Mouse (Mus musculus) embryonic facial prominence, embryonic 15.5 days (tissue): ENCODE results near the gene Calr. TPM values are rescaled to one million over a fixed set of nuclear protein-coding genes. Genes with fewer than 3 reads are reported as not detected.
A peak's percentile ranks its signal among the peaks of the same experiment; 100 is the strongest.

Source experiments
- ATAC-seq: fragments of 200-750 bp; cut with Nextera tagmentation; 2 replicates; pipeline ENCODE4 v1.8.0; 2017; ENCODE audit warnings: low read depth, moderate TSS enrichment; ENCODE audit not compliant: insufficient number of reproducible peaks, low FRiP score, low TSS enrichment
- H3K27ac ChIP-seq: fragments of 300-500 bp; sonication (generic); replicated peaks from 2 replicates; pipeline ENCODE4 v1.5.1; 2015; ENCODE audit warnings: mild to moderate bottlenecking, inconsistent platforms
- H3K27me3 ChIP-seq: fragments of 300-500 bp; sonication (generic); 2 replicates; pipeline ENCODE4 v1.6.1; 2015; ENCODE audit warnings: inconsistent platforms
- H3K36me3 ChIP-seq: fragments of 300-500 bp; sonication (generic); 2 replicates; pipeline ENCODE4 v1.6.1; 2015; ENCODE audit warnings: mild to moderate bottlenecking, inconsistent platforms
- H3K4me1 ChIP-seq: fragments of 300-500 bp; sonication (generic); 2 replicates; pipeline ENCODE4 v1.6.1; 2015; ENCODE audit warnings: inconsistent platforms
- H3K4me2 ChIP-seq: fragments of 300-500 bp; sonication (generic); replicated peaks from 2 replicates; pipeline ENCODE4 v1.6.1; 2015; ENCODE audit warnings: mild to moderate bottlenecking, inconsistent platforms
- H3K4me3 ChIP-seq: fragments of 300-500 bp; sonication (generic); replicated peaks from 2 replicates; pipeline ENCODE4 v1.5.1; 2015; ENCODE audit warnings: mild to moderate bottlenecking, inconsistent platforms
- H3K9ac ChIP-seq: fragments of 300-500 bp; sonication (generic); 2 replicates; pipeline ENCODE4 v1.6.1; 2015; ENCODE audit warnings: inconsistent platforms
- H3K9me3 ChIP-seq: fragments of 300-500 bp; sonication (generic); replicated peaks from 2 replicates; pipeline ENCODE4 v1.6.1; 2016; ENCODE audit warnings: inconsistent platforms
- WGBS: fragments of 180-500 bp; shearing (Covaris S2); methylation state at CpG from one replicate; pipeline ENCODE4 v1.1.7; 2015; 5-methylcytosine and 5-hydroxymethylcytosine counted together
- polyA plus RNA-seq: library from polyadenylated mRNA; unstranded; fragments of >200 nt; fragmentation: Nextera tagmentation; extraction: Ambion mirVana; gene quantifications from 2 replicates; pipeline ENCODE4 v1.2.1, GENCODE M21; 2015

Calr gene
- polyA plus RNA-seq, 1 experiment from 2014 or later = 975 TPM

DNA sequence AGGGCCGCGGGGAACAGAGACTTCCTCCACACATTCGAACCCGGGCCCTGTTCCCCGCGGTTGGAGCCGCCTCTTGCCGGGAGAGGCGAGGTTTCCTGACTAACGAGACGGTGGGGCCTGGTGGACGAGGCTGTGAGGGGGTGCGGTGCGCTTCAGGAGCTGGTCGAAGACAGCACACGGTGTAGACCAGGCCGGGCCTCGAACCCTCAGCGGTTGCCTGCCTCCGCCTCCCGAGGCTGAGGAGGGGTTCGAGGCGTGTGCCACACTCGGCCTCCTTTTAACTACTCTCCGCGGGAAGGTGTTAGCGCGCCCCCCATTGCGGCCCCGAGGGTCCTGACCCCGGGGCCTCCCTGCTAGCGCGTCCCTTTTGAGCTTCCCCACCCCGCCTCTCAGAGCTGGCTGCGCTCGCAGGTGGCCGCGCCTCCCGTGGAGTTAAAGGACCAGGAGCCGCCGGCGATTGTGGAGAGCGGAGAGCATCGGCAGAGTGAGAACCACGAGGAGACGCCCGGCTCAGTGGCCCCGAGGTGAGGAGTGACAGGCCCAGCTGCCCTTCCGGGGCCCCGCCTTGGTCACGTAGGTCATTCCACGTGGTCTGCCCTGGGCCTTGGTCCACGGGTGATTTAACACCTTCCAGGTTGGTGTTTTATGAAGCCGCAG, 25.7 kb upstream of the Calr start:
- Histone ChIP-seq H3K9me3 (no peaks in the 10 kb centered on the region), H3K27ac (no peak overlapping the region), H3K9ac (peak overlapping the region; percentile 48), H3K36me3 (peaks cover 27% of the 10 kb centered on the region), H3K4me1 (peaks cover 17% of the 10 kb centered on the region), H3K27me3 (no peaks in the 10 kb centered on the region), H3K4me3 (peak overlapping the region; percentile 55), H3K4me2 (peak overlapping the region; percentile 99)
- WGBS = 2% methylated on average over 54 of the region's 54 CpGs
- peak; percentile 36 for ATAC-seq

DNA sequence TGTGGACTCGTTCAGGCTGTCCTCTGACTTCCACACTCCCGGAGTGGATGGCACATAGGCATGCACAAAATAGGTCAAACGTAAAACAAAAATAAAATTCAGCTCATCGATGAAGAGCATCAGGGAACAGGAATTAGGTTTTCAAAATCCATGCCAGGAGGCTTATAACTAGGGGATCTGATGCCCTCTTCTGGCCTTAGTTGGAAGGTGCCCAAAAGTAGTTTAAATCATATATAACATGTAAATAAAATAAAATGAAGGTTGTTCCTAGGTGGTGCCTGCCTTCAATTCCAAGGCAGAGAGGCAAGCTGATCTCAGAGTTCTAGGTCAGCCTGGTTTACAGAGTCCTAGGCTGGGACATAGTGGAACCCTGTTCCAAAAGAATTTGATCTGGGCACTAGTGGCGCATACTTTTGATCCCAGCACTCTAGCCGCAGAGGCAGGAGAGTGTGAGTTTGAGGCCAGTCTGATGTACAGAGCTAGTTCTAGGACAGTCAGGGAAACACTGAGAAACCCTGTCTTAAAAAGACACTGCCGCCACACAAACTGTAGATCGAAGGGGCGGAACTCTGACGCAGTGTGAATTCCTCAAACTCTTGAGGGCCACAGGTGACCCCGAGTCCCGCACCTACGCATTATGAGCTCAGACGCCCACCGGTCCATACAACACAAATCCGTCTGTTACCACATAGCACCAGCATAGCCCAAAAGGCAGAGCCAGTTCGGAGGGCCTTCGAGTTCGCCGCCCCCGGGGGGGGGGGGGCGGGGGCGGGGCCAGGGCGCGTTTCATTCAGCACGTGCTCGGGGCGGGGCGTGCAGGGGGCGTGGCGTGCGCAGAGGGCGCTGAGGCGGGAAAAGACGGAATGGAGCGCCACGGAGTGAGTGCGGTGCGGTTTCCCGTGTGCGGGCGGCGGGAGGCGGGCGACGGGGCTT, 24.9 kb upstream of the Calr start, which contains the start of gene Syce2:
TSS of gene Syce2 (plus strand) at position 736 of the 933 bp plus-strand sequence.
- H3K27ac ChIP-seq = no peak within 1 kb of the TSS
- H3K4me1 ChIP-seq = peaks cover 17% of the 10 kb centered on the region
- peak; percentile 76 for ATAC-seq
- no peaks in the 10 kb centered on the region for H3K9me3 ChIP-seq
- no peaks in the 10 kb centered on the region for H3K27me3 ChIP-seq
- H3K4me3 ChIP-seq = peak within 1 kb of the TSS; percentile 55
- H3K9ac ChIP-seq = peak within 1 kb of the TSS; percentile 48
- WGBS = 11% methylated on average over 46 of the region's 46 CpGs
- peak within 1 kb of the TSS; percentile 99 for H3K4me2 ChIP-seq
- H3K36me3 ChIP-seq = peaks cover 35% of the 10 kb centered on the region

DNA sequence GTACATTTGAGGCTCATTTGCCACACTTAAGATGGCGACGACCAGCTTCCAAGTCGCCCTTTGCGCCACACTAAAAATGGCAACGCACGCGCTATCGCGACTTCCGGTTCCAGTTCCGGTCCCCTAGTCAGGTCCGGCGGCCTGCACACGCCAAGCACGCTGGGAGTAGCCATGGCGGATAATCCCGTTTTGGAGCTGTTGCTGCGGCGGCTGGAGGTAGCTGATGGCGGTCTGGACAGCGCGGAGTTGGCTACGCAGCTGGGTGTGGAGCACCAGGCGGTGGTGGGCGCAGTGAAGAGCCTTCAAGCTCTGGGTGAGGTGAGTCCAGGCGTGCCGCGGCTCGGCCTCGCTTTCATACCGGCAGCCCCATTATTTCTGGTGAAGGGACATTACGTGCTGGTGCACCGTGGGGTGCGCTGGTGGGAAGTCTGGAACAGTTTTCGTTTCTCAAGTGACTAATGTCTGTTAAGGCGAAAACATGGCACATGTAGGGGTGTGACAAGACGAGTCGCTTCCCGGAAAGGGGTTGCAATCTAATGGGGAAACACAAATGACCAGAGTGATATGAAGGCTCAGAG, 10.2 kb upstream of the Calr start, which contains the start of gene Farsa:
TSS of gene Farsa (plus strand) at position 126 of the 578 bp plus-strand sequence.
- H3K27me3 ChIP-seq = no peaks in the 10 kb centered on the region
- H3K27ac ChIP-seq = peak within 1 kb of the TSS; percentile 82
- under 1% methylated on average over 39 of the region's 39 CpGs for WGBS
- H3K9ac ChIP-seq = peak within 1 kb of the TSS; percentile 94
- peaks cover 13% of the 10 kb centered on the region for H3K4me1 ChIP-seq
- H3K4me2 ChIP-seq = peak within 1 kb of the TSS; percentile 61
- peak within 1 kb of the TSS; percentile 90 for H3K4me3 ChIP-seq
- no peaks in the 10 kb centered on the region for H3K9me3 ChIP-seq
- peaks cover 23% of the 10 kb centered on the region for H3K36me3 ChIP-seq
- peak; percentile 84 for ATAC-seq

DNA sequence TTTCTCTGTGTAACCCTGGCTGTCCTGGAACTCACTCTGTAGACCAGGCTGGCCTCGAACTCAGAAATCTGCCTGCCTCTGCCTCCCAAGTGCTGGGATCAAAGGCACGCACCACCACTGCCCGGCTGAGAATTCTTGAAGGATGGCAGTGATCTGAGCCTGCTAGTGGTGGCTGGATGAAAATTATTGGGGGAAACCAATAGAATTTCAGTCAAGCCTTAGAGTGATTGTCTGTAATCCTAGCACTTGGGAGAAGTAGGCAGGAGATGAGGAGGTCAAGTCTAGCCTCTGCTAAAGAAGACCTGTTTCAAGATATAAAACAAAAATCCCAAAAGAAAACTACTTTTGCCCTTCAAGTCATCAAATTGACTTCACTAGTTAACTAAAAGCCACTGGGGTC, 9.7 kb upstream of the Calr start:
- ATAC-seq = no peak
- WGBS = 91% methylated on average over 3 of the region's 3 CpGs
- no peaks in the 10 kb centered on the region for H3K9me3 ChIP-seq
- peak overlapping the region; percentile 90 for H3K4me3 ChIP-seq
- H3K4me1 ChIP-seq = peaks cover 13% of the 10 kb centered on the region
- H3K27ac ChIP-seq = no peak overlapping the region; the same call in 1 of the 2 replicates
- H3K36me3 ChIP-seq = peaks cover 18% of the 10 kb centered on the region
- H3K27me3 ChIP-seq = no peaks in the 10 kb centered on the region
- H3K4me2 ChIP-seq = peak overlapping the region; percentile 61; the same call in 1 of the 2 replicates
- H3K9ac ChIP-seq = no peak overlapping the region

DNA sequence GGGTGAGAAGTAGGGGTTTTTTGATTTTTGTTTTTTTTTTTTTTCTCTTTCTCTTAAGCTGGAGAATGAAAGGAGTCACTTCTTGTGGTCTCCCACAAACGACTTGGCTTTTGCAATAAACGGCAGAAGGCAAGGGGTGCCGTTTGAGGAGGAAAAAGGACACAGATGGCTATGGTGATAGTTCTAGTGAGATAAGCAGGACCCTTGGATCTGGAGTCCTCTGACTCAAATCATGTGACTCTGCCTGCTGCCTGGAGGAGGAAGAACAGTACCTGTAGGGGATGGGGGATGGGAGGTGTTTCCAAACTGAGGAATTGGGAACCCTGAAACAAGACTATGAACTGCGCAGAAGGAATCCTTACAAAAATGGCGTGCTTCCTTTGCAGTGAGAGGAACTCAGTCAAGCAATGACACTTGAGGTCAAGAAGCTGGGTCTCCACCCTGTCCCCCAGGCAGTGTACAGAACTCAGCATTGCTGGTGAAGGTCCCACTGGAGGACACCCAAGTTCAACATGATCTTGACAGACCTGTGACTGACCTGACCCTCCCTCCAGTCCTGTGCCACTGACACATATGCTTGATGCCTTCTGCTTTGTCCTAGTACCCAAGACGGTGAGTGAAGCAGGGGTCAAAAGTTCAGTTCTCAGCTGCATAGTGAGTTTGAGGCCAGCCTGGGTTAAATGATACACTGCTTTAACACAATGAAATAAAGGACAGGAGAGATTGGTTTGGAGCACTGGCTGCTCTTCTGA, 1.1 kb upstream of the Calr start:
- Histone ChIP-seq H3K4me2 (peak overlapping the region; percentile 78), H3K36me3 (peaks cover 25% of the 10 kb centered on the region), H3K9ac (0 out of 2 replicates have a peak overlapping the region, but pooled peaks have one; percentile 62), H3K4me3 (peak overlapping the region; percentile 88), H3K9me3 (no peaks in the 10 kb centered on the region), H3K27ac (peak overlapping the region; percentile 85), H3K4me1 (peaks cover 33% of the 10 kb centered on the region), H3K27me3 (no peaks in the 10 kb centered on the region)
- WGBS = 34% methylated on average over 6 of the region's 6 CpGs
- no peak for ATAC-seq

DNA sequence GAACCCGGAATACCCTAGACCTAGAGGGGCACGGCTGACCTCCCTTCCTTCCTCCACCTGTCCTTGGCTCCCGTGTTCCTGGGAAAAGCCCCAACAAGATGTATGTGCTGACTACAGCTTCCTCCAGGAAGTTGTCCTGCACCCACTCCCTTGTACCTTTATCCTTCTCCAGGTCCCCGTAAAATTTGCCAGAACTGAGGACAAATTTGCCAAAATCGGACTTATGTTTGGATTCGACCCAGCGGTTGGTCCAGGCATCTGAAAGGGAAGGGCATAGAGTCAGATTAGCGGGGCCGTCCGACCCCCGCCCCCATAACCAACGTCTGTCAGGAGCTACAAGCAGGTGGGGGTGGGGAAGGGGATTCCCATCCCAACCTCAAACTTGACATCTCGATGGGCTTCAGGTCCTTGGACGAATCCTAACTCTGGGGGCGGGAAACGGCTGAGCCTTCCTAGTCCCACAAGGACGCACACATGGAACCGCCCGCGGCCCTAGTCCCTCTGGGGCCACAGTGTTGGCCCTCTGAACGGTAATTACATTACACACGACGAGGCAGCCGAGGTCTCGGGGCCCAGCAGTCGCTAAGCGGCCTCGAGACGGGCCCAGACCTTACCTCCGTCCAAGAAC, 526 bp downstream of the Calr start:
- Histone ChIP-seq H3K27ac (peak overlapping the region; percentile 88), H3K4me1 (peaks cover 38% of the 10 kb centered on the region), H3K27me3 (no peaks in the 10 kb centered on the region), H3K36me3 (peaks cover 41% of the 10 kb centered on the region), H3K4me2 (peak overlapping the region; percentile 57), H3K4me3 (peak overlapping the region; percentile 88), H3K9me3 (no peaks in the 10 kb centered on the region), H3K9ac (peak overlapping the region; percentile 92)
- peak; percentile 6; the same call in 1 of the 2 replicates for ATAC-seq
- under 1% methylated on average over 30 of the region's 30 CpGs for WGBS

DNA sequence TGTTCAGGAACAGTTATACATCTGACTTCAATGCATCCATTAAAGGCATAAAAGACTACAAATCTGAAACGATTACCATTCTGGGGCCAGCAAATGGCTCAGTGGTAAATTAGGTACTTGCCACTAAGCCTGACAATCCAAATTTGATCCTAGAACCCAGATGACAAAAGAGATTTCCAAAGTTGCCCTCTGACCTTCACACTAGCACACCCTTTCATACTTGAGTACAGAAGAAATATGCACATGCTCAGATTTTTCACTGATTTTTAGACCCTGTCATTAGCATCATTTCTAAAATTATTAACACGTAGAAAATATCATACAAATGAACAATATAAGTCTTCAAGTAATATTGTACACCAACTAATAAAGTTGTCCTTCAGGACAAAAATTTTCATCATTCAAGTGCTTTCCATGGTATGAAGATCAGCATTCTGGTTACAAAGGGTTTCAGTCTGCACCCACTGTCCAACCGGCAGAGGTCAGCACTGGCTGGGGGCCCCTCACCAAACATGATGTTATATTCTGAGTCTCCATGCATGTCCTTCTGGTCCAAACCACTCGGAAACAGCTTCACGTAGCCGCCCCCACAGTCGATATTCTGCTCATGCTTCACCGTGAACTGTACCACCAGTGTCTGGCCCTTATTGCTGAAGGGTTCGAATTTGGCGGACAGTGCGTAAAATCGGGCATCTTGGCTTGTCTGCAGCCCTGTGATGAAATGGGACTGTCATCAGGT, 1.2 kb downstream of the Calr start:
- ATAC-seq = no peak
- Histone ChIP-seq H3K9me3 (no peaks in the 10 kb centered on the region), H3K36me3 (peaks cover 43% of the 10 kb centered on the region), H3K4me2 (peak overlapping the region; percentile 57), H3K9ac (peak overlapping the region; percentile 92), H3K27ac (peak overlapping the region; percentile 88), H3K4me1 (peaks cover 38% of the 10 kb centered on the region), H3K27me3 (no peaks in the 10 kb centered on the region), H3K4me3 (peak overlapping the region; percentile 88)
- WGBS = 12% methylated on average over 12 of the region's 12 CpGs

DNA sequence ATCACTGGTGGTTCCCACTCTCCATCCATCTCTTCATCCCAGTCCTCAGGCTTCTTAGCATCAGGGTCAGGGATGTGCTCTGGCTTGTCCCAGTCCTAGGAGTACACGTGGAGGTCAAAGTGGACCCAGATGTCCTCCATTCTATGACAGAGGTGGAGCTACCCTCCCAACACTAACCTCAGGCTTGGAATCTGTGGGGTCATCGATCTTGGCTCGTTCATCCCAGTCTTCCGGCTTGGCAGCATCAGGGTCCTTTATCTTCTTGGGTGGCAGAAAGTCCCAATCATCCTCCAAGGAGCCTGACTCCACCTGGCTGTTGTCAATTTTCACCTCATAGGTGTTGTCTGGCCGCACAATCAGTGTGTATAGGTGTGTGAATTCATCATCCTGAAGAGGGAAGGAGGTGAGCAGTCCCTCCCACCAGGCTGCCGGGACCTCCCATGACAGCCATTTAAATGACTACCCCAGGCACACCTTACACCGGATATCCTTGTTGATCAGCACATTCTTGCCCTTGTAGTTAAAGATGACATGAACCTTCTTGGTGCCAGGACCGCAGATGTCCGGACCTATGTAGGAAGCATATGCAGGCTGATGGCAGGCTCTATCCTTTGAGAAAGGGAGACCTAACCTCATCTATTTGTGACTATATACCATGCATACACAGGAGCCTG, 2.2 kb downstream of the Calr start:
- peak overlapping the region; percentile 57 for H3K4me2 ChIP-seq
- H3K27me3 ChIP-seq = no peaks in the 10 kb centered on the region
- peak overlapping the region; percentile 88 for H3K4me3 ChIP-seq
- H3K9ac ChIP-seq = peak overlapping the region; percentile 29
- WGBS = 79% methylated on average over 9 of the region's 9 CpGs
- no peaks in the 10 kb centered on the region for H3K9me3 ChIP-seq
- H3K4me1 ChIP-seq = peaks cover 41% of the 10 kb centered on the region
- ATAC-seq = no peak
- H3K27ac ChIP-seq = no peak overlapping the region
- H3K36me3 ChIP-seq = peaks cover 43% of the 10 kb centered on the region

DNA sequence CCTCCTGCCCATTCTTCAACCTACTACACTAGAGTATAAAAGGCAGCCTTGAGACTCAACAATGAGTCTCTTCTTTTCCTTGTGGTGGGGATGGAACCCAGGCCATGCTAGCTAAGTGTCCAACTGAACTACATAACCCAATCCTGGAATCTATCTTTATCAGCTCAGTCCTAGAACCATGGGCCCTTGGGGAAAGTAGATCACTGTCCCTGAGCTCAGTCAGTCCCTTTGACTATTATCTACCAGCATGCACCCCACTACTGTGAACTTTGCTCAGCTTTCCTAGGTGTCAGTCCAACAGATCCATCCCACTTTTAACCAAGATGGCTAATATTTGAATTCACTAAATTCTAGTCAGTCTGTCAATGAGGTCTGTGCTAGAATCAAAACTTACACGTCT, 5.2 kb downstream of the Calr start:
- Histone ChIP-seq H3K27ac (peak overlapping the region; percentile 3; the same call in 1 of the 2 replicates), H3K27me3 (no peaks in the 10 kb centered on the region), H3K4me3 (no peak overlapping the region), H3K36me3 (peaks cover 65% of the 10 kb centered on the region), H3K9me3 (no peaks in the 10 kb centered on the region), H3K4me2 (no peak overlapping the region; the same call in 1 of the 2 replicates), H3K4me1 (peaks cover 53% of the 10 kb centered on the region), H3K9ac (no peak overlapping the region)
- no peak for ATAC-seq
- 60% methylated on average over 1 of the region's 1 CpGs for WGBS
